Mouse (Mus musculus) cerebellum, adult 8-10 months (tissue): ENCODE results near the gene Ces1e.

ENCODE experiments used
- DNase-seq: peaks from one replicate; pipeline ENCODE4 v3.0.0; 2022

The Ces1e gene

GRCm38 (mm10) chr8:93174554-93174953 lies 54.9 kb downstream of the Ces1e start:
- no peak for DNase-seq

DNA sequence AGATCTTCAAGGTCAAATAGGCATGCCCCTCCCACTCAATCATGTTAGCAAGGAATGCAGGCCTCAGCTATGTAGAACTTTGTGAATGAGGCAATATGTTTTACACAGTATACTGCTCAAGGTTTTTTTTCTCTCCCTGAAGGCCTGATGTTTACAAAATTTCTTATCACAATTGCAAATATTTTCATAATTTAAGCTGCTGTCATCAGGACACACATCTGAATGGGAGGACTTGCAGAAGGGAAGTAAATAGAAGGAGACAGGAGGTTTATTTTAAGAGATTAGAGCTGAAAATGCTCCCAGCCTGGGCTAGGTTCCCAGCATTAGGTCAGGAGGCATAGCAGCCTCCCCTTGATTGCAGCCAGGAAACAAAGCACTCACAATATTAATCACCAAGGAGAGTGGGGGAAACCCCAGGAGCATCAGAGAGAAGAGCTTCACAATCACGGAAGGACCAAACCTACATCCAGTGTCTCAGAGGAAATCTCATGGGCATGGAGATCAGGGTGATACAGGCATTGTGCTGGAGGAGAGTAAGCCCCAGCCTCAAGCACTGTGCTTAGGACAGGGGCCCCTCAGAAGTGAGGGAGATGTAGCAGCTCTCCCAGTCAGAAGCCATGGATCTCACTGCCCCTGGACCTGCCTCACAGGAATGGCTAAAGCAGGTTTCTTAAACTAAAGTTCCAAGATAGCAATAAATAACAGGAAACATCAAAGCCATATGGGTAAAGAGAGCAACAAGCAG lies 57.4 kb downstream of the Ces1e start:
- no peak for DNase-seq

GRCm38 (mm10) chr8:93163363-93163762 lies 66.1 kb downstream of the Ces1e start:
- DNase-seq: no peak

DNA sequence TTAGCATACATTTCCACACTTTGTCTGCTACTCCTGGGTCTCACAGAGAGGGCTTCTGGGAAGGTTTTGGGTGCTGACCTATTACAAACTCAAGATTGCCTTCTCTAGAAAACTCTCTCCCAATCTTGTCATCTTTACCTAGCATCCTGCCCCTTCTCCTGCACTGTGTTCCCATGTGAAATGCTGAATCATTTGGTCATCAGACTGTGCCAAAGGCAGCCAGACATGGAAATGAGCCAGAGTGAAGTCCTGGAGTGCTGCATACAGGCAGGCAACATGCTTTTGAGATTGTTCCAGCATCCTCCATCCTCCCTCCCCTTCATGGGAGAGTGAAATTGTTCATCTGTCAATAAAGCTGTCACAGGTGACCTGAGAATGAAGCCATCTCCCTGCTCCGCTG lies 78.0 kb downstream of the Ces1e start:
- DNase-seq: no peak
